Mouse (Mus musculus) bone marrow, adult 2 months (tissue): ENCODE measurements around the gene Canx. TPM values are rescaled to one million over a fixed set of nuclear protein-coding genes. Genes with fewer than 3 reads are reported as not detected.
A peak's percentile ranks its signal among the peaks of the same experiment; 100 is the strongest.

Experiments
- H3K27ac ChIP-seq: fragments of 200-500 bp; 2 replicates; pipeline ENCODE4 v1.5.1; 2012; ENCODE audit warnings: low read depth, mild to moderate bottlenecking, control low read depth, inconsistent platforms, low read length; ENCODE audit not compliant: control insufficient read depth, poor library complexity, insufficient read depth
- H3K4me1 ChIP-seq: fragments of 200-500 bp; 2 replicates; pipeline ENCODE4 v1.6.1; 2011; ENCODE audit warnings: low read length; ENCODE audit not compliant: control insufficient read depth, insufficient read depth
- H3K4me3 ChIP-seq: fragments of 200-500 bp; replicated peaks from 2 replicates; pipeline ENCODE3; 2011; ENCODE audit warnings: mild to moderate bottlenecking, low read depth, low read length, control low read depth; ENCODE audit not compliant: control insufficient read depth
- CTCF ChIP-seq: fragments of 200-500 bp; IDR thresholded peaks from 2 replicates; pipeline ENCODE4 v1.5.1; 2011; ENCODE audit warnings: low read length, control low read depth; ENCODE audit not compliant: control insufficient read depth, insufficient read depth
- POLR2A ChIP-seq: fragments of 200-500 bp; IDR thresholded peaks from 2 replicates; pipeline ENCODE4 v1.6.1; 2011; ENCODE audit warnings: low read depth, mild to moderate bottlenecking, control low read depth, low read length, borderline replicate concordance; ENCODE audit not compliant: control insufficient read depth
- WGBS: fragments of 180-500 bp; shearing (Covaris S2); methylation state at CpG from one replicate; pipeline ENCODE4 v1.1.7; 2018; 5-methylcytosine and 5-hydroxymethylcytosine counted together
- polyA plus RNA-seq: library from polyadenylated mRNA; stranded (reverse); fragments of >200 nt; gene quantifications from 2 replicates; pipeline ENCODE4 v1.2.4, GENCODE M21; 2011; ENCODE audit warnings: low replicate concordance; ENCODE audit not compliant: missing spikeins, insufficient read depth, insufficient read length

The Canx gene
- polyA plus RNA-seq, 1 experiment, result 195 TPM

GRCm38 (mm10) chr11:50291321-50292165, 33.9 kb downstream of the Canx start:
- 2% methylated on average over 85 of the region's 85 CpGs for WGBS
- TF ChIP-seq POLR2A (peak; percentile 20; the same call in 1 of the 2 replicates), CTCF (no peak)
- peak overlapping the region; percentile 89 for H3K4me3 ChIP-seq

GRCm38 (mm10) chr11:50290486-50291225, 34.8 kb downstream of the Canx start:
- WGBS, result 12% methylated on average over 20 of the region's 20 CpGs
- H3K27ac ChIP-seq, result peak overlapping the region; percentile 99
- peaks cover 10% of the 10 kb centered on the region for H3K4me1 ChIP-seq
- H3K4me3 ChIP-seq, result peak overlapping the region; percentile 89
- TF ChIP-seq POLR2A (no peak), CTCF (no peak)

More at GRCm38 (mm10) chr11:50291321-50292165, 33.9 kb downstream of the Canx start:
- Histone ChIP-seq H3K4me1 (peaks cover 7% of the 10 kb centered on the region; the same call in 1 of the 2 replicates), H3K27ac (peak overlapping the region; percentile 99)

DNA sequence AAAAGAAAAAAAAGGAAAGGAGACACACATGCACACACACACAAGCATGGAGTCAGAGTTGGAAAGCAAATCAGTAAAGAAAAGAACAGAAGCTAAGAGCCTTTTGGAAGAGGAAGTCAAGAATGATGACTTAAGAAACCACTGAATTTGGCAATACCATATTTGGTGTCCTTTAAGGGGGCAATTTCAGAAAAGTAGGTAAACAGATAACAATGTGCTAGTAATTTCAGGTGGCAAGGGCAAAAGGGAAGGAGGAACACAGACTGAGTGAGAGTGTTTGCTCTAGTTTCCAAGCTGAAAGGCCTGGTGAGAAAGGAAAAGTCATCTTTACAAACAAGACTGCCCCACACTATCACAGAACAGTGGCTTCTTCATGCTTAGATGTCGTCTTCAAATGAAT, 39.0 kb downstream of the Canx start:
- H3K27ac ChIP-seq, result peak overlapping the region; percentile 65; the same call in 1 of the 2 replicates
- 4% methylated on average over 1 of the region's 1 CpGs for WGBS

GRCm38 (mm10) chr11:50285696-50286095, 39.8 kb downstream of the Canx start:
- H3K27ac ChIP-seq, result peak overlapping the region; percentile 50; the same call in 1 of the 2 replicates
- 72% methylated on average over 7 of the region's 7 CpGs for WGBS

More for the DNA sequence above, 39.0 kb downstream of the Canx start:
- H3K4me3 ChIP-seq, result no peak overlapping the region
- TF ChIP-seq CTCF (no peak), POLR2A (no peak)
- H3K4me1 ChIP-seq, result peaks cover 11% of the 10 kb centered on the region

GRCm38 (mm10) chr11:50285263-50285662, 40.2 kb downstream of the Canx start:
- Histone ChIP-seq H3K27ac (no peak overlapping the region), H3K4me1 (peaks cover 10% of the 10 kb centered on the region), H3K4me3 (no peak overlapping the region)
- WGBS, result 63% methylated on average over 5 of the region's 5 CpGs
- TF ChIP-seq POLR2A, result no peak
- no peak for TF ChIP-seq CTCF

More at GRCm38 (mm10) chr11:50285696-50286095, 39.8 kb downstream of the Canx start:
- Histone ChIP-seq H3K4me3 (no peak overlapping the region), H3K4me1 (peaks cover 11% of the 10 kb centered on the region)
- TF ChIP-seq POLR2A, result no peak
- no peak for TF ChIP-seq CTCF

- 73% methylated on average over 1 of the region's 1 CpGs for WGBS
- TF ChIP-seq CTCF, result no peak
- TF ChIP-seq POLR2A, result no peak
Measured at GRCm38 (mm10) chr11:50280053-50280452, 45.4 kb downstream of the Canx start.

GRCm38 (mm10) chr11:50279005-50279404, 46.5 kb downstream of the Canx start:
- Histone ChIP-seq H3K27ac (no peak overlapping the region), H3K4me3 (no peak overlapping the region), H3K4me1 (peaks cover 5% of the 10 kb centered on the region; the same call in 1 of the 2 replicates)
- TF ChIP-seq CTCF, result no peak
- no peak for TF ChIP-seq POLR2A
- 81% methylated on average over 4 of the region's 4 CpGs for WGBS

More at GRCm38 (mm10) chr11:50280053-50280452, 45.4 kb downstream of the Canx start:
- no peak overlapping the region for H3K4me3 ChIP-seq
- peaks cover 5% of the 10 kb centered on the region; the same call in 1 of the 2 replicates for H3K4me1 ChIP-seq
- H3K27ac ChIP-seq, result no peak overlapping the region

GRCm38 (mm10) chr11:50277706-50278105, 47.8 kb downstream of the Canx start:
- Histone ChIP-seq H3K27ac (no peak overlapping the region), H3K4me3 (no peak overlapping the region), H3K4me1 (peaks cover 5% of the 10 kb centered on the region; the same call in 1 of the 2 replicates)
- 93% methylated on average over 6 of the region's 6 CpGs for WGBS
- no peak for TF ChIP-seq CTCF
- no peak for TF ChIP-seq POLR2A
